Mouse (Mus musculus) layer of hippocampus, adult 2 months (tissue): ENCODE measurements around the gene Tbc1d9b. TPM values are rescaled to one million over a fixed set of nuclear protein-coding genes. Genes with fewer than 3 reads are reported as not detected.

Source experiments
- DNase-seq, 2 experiments: peaks; one replicate each; pipeline ENCODE4 v3.0.0; 2022; ENCODE audit warnings: low spot score in 2 of 2
- H3K27ac ChIP-seq: fragments of 200-600 bp; 2 replicates; pipeline ENCODE4 v1.8.1; 2022
- H3K4me3 ChIP-seq: fragments of 200-600 bp; 2 replicates; pipeline ENCODE4 v1.8.1; 2022; ENCODE audit warnings: mild to moderate bottlenecking
- CTCF ChIP-seq: fragments of 200-600 bp; conservative IDR thresholded peaks from 2 replicates; pipeline ENCODE4 v1.8.1; 2022; ENCODE audit warnings: antibody characterized with exemption, mild to moderate bottlenecking, moderate library complexity
- total RNA-seq, 2 experiments: library from RNA; stranded (reverse); gene quantifications; 2 replicates each; pipeline ENCODE4 v1.2.3; 2021

Tbc1d9b gene
- total RNA-seq, 2 experiments from 2014 or later: 104 to 107 TPM

DNA sequence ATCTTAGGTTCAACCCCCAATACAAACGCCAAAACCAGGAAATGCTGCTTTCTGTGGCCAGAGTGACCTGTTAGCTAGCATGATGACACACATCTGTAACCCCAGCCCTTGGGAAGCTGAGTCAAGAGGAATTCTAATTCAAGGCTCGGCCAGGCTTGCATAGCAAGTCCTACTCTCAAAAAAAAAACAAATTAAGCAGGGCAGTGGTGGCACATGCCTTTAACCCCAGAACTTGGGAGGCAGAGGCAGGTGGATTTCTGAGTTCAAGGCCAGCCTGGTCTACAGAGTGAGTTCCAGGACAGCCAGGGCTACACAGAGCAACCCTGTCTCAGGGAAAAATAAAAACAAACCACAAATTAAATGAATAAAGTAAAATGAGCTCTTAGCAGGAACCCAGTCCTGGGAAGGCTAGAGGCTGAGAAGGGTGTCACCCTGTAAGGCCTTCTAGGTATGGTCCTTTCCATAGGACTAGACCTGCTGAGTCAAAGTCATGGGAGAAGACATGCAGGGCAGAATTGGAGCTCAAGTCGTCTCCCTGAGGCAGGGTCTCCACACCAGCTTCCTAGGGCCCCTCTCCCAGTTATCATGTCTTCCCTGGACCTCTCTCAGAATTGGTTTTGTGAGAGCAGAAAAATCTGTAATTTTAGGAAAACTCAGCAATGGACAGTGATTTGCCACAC lies 81.0 kb downstream of the Tbc1d9b start:
- peak overlapping the region; percentile 87 for H3K27ac ChIP-seq
- no peak for TF ChIP-seq CTCF
- no peak for DNase-seq
- H3K4me3 ChIP-seq: peak overlapping the region; percentile 24

DNA sequence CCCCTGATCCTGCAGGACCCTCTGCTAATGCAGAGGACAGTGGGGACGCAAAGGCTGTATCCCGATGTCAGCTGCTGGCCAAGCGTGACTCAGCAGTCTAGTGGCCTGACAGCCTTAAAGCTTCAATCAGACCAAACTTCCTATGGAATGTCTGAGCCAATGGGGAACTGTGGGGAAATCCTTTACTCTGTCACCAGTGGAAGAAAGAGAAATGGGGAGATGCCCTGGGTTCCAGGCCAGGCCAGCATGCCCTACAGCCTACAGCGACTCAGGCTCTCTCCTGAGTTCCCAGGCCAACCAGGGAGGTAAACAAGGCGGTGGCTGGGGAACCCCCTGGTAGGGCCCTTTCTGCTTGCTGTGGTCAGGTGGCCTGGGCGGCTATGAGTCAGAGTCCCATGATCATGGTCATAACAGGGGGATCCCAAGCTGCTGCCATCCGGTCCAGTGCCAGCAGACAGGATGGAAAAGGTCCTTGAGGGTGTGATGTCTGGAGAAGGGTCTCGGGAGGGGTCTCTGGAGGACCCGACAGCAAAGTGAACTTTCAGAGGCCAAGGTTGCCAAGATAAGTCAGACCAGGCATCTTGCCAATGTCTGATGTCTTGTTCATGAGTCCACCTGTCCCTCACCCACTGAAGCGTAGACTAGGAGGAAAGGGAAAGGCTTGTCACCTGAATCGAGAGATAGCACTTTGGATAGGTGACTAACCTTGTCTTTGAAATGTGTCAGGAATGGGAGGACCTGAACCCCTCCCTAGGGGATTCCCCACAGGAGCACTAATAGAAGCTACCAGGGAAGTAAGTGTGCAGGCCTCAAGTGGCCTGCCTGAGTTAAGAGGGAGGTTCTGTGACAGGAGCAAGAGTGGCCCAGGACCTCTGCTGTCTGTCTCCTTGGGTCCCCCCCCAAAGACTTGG lies 81.9 kb downstream of the Tbc1d9b start:
- no peak for TF ChIP-seq CTCF
- Histone ChIP-seq H3K4me3 (peak overlapping the region; percentile 37), H3K27ac (peak overlapping the region; percentile 87)
- peak in 1 of 2 experiments; percentile 67 for DNase-seq

DNA sequence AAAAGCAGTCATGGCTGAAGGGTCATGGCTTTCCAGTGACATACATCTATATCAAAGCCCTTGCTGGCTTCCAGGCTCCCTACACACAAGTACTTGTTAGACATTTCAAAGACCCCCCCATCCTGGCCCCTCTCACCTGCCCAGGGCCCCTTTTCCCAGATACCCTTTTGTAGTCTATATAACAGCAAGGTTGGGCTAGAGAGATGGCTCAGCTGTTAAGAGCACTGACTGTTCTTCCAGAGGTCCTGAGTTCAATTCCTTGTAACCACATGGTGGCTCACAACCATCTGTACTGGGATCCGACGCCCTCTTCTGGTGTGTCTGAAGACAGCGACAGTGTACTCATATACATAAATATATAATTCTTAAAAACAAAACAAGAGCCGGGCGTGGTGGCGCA lies 83.4 kb downstream of the Tbc1d9b start:
- no peak for DNase-seq
- Histone ChIP-seq H3K27ac (no peak overlapping the region), H3K4me3 (no peak overlapping the region)
- TF ChIP-seq CTCF: peak; percentile 33; the same call in 1 of the 2 replicates

DNA sequence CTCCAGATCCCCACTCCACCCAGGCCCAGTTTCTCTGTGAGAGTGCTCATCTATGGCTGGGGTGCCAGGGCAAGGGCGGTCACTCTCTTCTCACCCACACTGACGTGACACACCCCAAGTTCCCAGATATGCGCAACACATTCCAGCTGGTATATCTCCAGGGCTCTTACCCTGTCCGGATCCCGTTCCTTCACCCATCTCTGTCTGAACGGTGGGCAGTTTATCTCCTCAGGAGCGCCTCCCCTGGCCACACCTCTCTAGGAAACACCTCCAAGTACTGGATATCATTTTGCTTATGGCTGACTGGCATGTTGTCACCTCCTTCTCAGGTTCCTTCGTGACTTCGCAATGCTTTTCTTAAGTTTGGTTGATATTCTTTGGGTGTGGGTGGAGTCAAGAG lies 84.4 kb downstream of the Tbc1d9b start:
- Histone ChIP-seq H3K27ac (peak overlapping the region; percentile 21), H3K4me3 (peak overlapping the region; percentile 1; the same call in 1 of the 2 replicates)
- DNase-seq: no peak
- no peak for TF ChIP-seq CTCF

DNA sequence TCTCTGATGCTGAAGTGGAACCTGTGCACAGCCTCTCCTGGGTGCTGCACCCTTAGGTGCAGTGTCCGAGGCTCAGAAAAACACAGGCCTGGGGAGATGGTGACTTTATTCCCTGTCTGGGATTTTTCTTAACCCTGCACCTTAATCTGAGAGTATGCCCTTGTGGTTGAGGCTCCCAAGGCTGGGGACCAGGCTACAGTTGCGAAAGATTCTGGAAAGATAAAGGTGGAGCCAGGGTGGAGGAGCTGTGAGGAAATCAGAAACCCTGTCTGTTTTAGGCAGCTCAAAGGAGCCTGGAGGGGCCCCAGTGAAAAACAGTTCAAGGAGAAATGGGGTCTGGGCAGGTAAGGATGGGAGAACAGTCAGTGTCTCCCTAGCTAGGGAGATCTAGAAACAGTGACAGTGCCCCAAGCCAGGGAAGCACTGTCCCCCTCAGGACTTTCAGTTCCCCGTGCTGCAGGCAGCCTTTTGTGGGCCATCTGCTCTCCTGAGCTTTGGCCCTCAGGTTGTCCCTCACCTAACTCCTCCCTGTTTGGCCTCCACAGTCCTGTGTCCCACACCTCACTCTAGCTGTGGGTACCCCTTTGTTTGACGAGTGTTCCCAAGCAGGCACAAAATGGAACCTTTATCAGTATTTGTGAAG lies 85.6 kb downstream of the Tbc1d9b start:
- DNase-seq: no peak
- Histone ChIP-seq H3K4me3 (no peak overlapping the region), H3K27ac (peak overlapping the region; percentile 51; the same call in 1 of the 2 replicates)
- TF ChIP-seq CTCF: no peak

DNA sequence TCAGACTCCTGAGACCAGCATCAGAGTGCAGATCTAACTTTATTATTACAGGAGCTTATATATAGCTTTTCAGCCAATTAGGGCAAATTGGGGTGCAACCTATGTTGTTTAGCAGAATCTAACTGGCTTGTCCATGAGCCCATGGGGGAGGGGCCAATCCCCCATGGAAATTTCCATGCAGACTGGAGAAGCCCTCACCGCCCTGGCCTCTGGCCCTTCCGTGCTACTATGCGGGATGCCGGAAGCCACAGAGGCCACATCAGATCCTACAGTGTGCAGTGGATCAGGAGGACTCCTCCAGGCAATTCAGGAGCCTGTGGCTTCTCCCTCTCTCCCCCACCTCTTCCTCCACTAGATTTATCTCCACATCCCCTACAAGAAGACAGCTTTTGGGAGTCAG lies 86.6 kb downstream of the Tbc1d9b start:
- no peak for TF ChIP-seq CTCF
- no peak overlapping the region for H3K4me3 ChIP-seq
- no peak for DNase-seq
- no peak overlapping the region for H3K27ac ChIP-seq

DNA sequence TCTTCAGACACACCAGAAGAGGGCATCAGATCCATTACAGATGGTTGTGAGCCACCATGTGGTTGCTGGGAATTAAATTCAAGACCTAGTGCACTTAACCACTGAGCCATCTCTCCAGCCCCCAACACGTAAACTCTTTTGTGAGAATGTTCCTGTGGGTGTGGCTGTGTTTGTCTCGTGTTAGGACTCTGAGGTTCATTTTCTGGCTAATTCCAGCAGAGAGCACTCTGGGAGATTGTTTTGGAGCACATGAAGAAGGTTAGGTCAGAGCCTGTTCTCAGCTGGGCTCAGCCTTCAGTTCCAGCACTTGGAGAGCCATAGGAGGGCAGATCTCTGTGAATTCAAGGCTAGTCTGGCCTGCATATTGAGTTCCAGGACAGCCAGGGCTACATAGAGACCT lies 88.6 kb downstream of the Tbc1d9b start:
- no peak overlapping the region for H3K27ac ChIP-seq
- H3K4me3 ChIP-seq: no peak overlapping the region
- no peak for DNase-seq
- TF ChIP-seq CTCF: peak; percentile 60

Other genes with a start within 250 kb of the Tbc1d9b start
- gene Rasgef1c, start 229.6 kb upstream of the Tbc1d9b start, total RNA-seq: 1 to 10 TPM; 1.5 to 1.9 TPM
- gene Rnf130, start 106.0 kb upstream of the Tbc1d9b start, total RNA-seq: 10 to 100 TPM; 75.3 to 78.3 TPM
- 10 to 100 TPM; 12.7 to 15.8 TPM for gene Mrnip, start 43.0 kb downstream of the Tbc1d9b start, total RNA-seq
- gene Sqstm1, start 79.4 kb downstream of the Tbc1d9b start, total RNA-seq: 100 to 1,000 TPM; 444 to 465 TPM
- gene Mgat4b, start 79.5 kb downstream of the Tbc1d9b start, total RNA-seq: 10 to 100 TPM; 91.2 to 93.0 TPM
- 1 to 10 TPM; 6.8 to 9.3 TPM for gene Ltc4s, start 107.2 kb downstream of the Tbc1d9b start, total RNA-seq
- 10 to 100 TPM; 10.1 to 10.8 TPM for gene Maml1, start 160.9 kb downstream of the Tbc1d9b start, total RNA-seq
- 100 to 1,000 TPM; 365 to 415 TPM for gene Canx, start 194.3 kb downstream of the Tbc1d9b start, total RNA-seq
- 1 to 10 TPM in 1 of 2 experiments, not detected in 1; 1.7 TPM for gene Cby3, start 223.1 kb downstream of the Tbc1d9b start, total RNA-seq
- gene Hnrnph1, start 245.6 kb downstream of the Tbc1d9b start, total RNA-seq: 100 to 1,000 TPM; 272 to 300 TPM